Mouse (Mus musculus): ENCODE data around the gene Ppp2r1b.

- no peak for TF ChIP-seq CTCF (IDR thresholded peaks at IDR 0.05; ENCODE audit: low read depth, low read length)
- TF ChIP-seq EP300 (IDR thresholded peaks at IDR 0.05; ENCODE audit: insufficient read depth, low read depth, low read length) = no peak
- TF ChIP-seq POLR2A (IDR thresholded peaks at IDR 0.05; ENCODE audit: insufficient read depth, low read length) = no peak
Observed at GRCm38 (mm10) chr9:50858681-50859080, 13.6 kb downstream of the Ppp2r1b start.

All from ES-Bruce4 (cell line).